11 mouse cellular contexts compared by ENCODE assay signal in the genomic region with DNA sequence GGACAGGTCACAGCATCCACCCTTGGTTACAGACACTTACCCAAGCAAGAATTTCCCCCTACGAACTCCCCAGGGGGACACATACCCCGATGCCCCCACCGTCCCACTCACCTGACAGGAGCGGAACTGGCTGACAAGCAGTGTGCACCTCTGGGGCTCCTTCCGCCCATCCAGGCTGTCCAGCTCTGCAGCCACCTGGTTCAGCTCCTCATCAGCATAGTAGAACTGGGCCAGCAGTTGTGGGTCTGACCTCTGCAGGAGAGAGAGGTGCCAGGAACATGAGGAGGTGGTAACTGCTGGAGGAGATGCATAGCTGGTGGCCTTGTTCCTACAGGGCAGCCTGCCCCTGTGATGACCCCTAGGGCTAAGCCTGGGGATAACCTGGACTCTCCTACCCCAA. TPM values are rescaled to one million over a fixed set of nuclear protein-coding genes. Genes with fewer than 3 reads are reported as not detected.
DNase-seq lines count a peak whose midpoint lies in the region; TF ChIP-seq lines count a peak whose summit lies in the region.
"Had no signal": no experiment of that assay in that cellular context is flagged by ENCODE, and none has a peak within 500 bp of the region (broad histone marks: within the 10 kb centered on the region; RNA-seq: fewer than 3 reads in every experiment).

No protein-coding gene starts in this region.

- no peaks in the 10 kb centered on the region for H3K36me3 ChIP-seq in heart, adult 2 months (ENCODE audit: control insufficient read depth, insufficient read depth, low read length)
- H3K36me3 ChIP-seq in thymus, adult 2 months (ENCODE audit: control insufficient read depth, insufficient read depth, low read length) = no peaks in the 10 kb centered on the region
- H3K36me3 ChIP-seq: intestine, embryonic 15.5 days; neural tube, embryonic 12.5 days had no signal

- no peaks in the 10 kb centered on the region for H3K27me3 ChIP-seq in heart, adult 2 months (ENCODE audit: control insufficient read depth, insufficient read depth, low read length)
- H3K27me3 ChIP-seq in thymus, adult 2 months (ENCODE audit: control insufficient read depth, insufficient read depth, low read length) = no peaks in the 10 kb centered on the region
- H3K27me3 ChIP-seq: intestine, embryonic 15.5 days; neural tube, embryonic 12.5 days; Patski had no signal

- no peak for TF ChIP-seq POLR2A in heart, adult 2 months (IDR thresholded peaks at IDR 0.05; ENCODE audit: insufficient read depth, low read depth, low read length)
- no peak for TF ChIP-seq POLR2A in thymus, adult 2 months (IDR thresholded peaks at IDR 0.05; ENCODE audit: control insufficient read depth, extremely low read depth, insufficient read depth, low read length, poor library complexity)

- peaks cover 6% of the 10 kb centered on the region for H3K4me1 ChIP-seq in heart, adult 2 months (ENCODE audit: control insufficient read depth, insufficient read depth, low read length)
- H3K4me1 ChIP-seq in thymus, adult 2 months (replicated peaks; ENCODE audit: control insufficient read depth, insufficient read depth, low read length) = peaks cover 40% of the 10 kb centered on the region
- H3K4me1 ChIP-seq: intestine, embryonic 15.5 days; neural tube, embryonic 12.5 days had no signal

- TF ChIP-seq CTCF in heart, adult 2 months (IDR thresholded peaks at IDR 0.05) = no peak
- TF ChIP-seq CTCF in left cerebral cortex, adult 2 months (IDR thresholded peaks at IDR 0.05) = no peak
- TF ChIP-seq CTCF in thymus, adult 2 months (IDR thresholded peaks at IDR 0.05; ENCODE audit: borderline replicate concordance, control insufficient read depth, extremely low read depth, insufficient read depth, low read length, poor library complexity) = no peak

- 89% methylated on average over 5 of the region's 5 CpGs for WGBS in heart, adult 2 months
- 76% methylated on average over 5 of the region's 5 CpGs for WGBS in thymus, adult 2 months

- intact Hi-C loops in heart, adult 2 months (cut with DNase I) = no loop called here
- intact Hi-C loops in left cerebral cortex, adult 2 months (cut with DNase I) = loop anchor here (5.0 kb wide), 1 partner anchor 46 kb away; no protein-coding TSS in a partner anchor

- no peak for DNase-seq in heart, adult 2 months
- no peak for DNase-seq in heart, postnatal 4 days
- DNase-seq in left cerebral cortex, adult 2 months (ENCODE audit: extremely low spot score in 1 of 2, low spot score in 2 of 2) = no peak
- DNase-seq in left cerebral cortex, adult 18-20 months (ENCODE audit: low spot score in 2 of 2) = no peak
- DNase-seq in thymus, postnatal 4 days = peak; percentile 15
- no peak for DNase-seq in thymus, adult 2 months
- no peak for DNase-seq in urinary bladder, adult 2 months (ENCODE audit: low spot score)
- no peak for DNase-seq in gastrocnemius, adult 18-20 months (ENCODE audit: low spot score)

- H3K27ac ChIP-seq in heart, adult 2 months = peak overlapping the region; percentile 80
- H3K27ac ChIP-seq in left cerebral cortex, adult 2 months = peak overlapping the region; percentile 91
- H3K27ac ChIP-seq in thymus, adult 2 months (ENCODE audit: control insufficient read depth, insufficient read depth, low read length) = no peak overlapping the region
- H3K27ac ChIP-seq: intestine, embryonic 15.5 days; neural tube, embryonic 12.5 days had no signal

- H3K9ac ChIP-seq in heart, adult 2 months (ENCODE audit: low read depth, low read length) = no peak overlapping the region
- H3K9ac ChIP-seq: intestine, embryonic 15.5 days; neural tube, embryonic 12.5 days had no signal

- H3K4me3 ChIP-seq in heart, adult 2 months = no peak overlapping the region
- no peak overlapping the region for H3K4me3 ChIP-seq in left cerebral cortex, adult 2 months
- H3K4me3 ChIP-seq in thymus, adult 2 months (ENCODE audit: control insufficient read depth, insufficient read depth, low read length) = no peak overlapping the region
- H3K4me3 ChIP-seq: intestine, embryonic 15.5 days; neural tube, embryonic 12.5 days had no signal

- no peaks in the 10 kb centered on the region for H3K79me2 ChIP-seq in heart, adult 2 months (replicated peaks; ENCODE audit: control insufficient read depth, insufficient read depth, low read length)

- no peak for TF ChIP-seq EP300 in heart, adult 2 months (IDR thresholded peaks at IDR 0.05; ENCODE audit: insufficient read depth, low read depth, low read length)

RNA-seq across cellular contexts. Expression of gene Zfyve28, which starts 45.2 kb away (rescaled TPM):
- under 1 TPM; 0.65 to 0.75 TPM for total RNA-seq in heart, adult 2 months (2021)
- polyA plus RNA-seq in heart, adult 2 months (2012; rRNA removed) = 1.3 and 1.7 TPM in 2 replicates
- 1 to 10 TPM; 1.5 to 2.5 TPM for total RNA-seq in heart, postnatal 4 days (2021)
- total RNA-seq in left cerebral cortex, adult 2 months (2021) = 10 to 100 TPM; 50.2 to 54.2 TPM
- total RNA-seq in left cerebral cortex, adult 18-20 months (2021) = 10 to 100 TPM; 48.2 to 55.0 TPM
- polyA plus RNA-seq in thymus, adult 2 months (2012; rRNA removed) = 30.1 and 39.1 TPM in 2 replicates
- 3.8 and 4.1 TPM in 2 replicates for polyA plus RNA-seq in urinary bladder, adult 2 months (2012; rRNA removed)
- under 1 TPM; 0.41 to 0.69 TPM for total RNA-seq in gastrocnemius, adult 18-20 months (2021)

RNA-seq across cellular contexts. Expression of gene Cfap99, which starts 45.3 kb away (rescaled TPM):
- total RNA-seq in heart, adult 2 months (2021) = not detected
- polyA plus RNA-seq in heart, adult 2 months (2012; rRNA removed) = not detected in 2 replicates
- total RNA-seq in heart, postnatal 4 days (2021) = not detected
- 1 to 10 TPM; 1.4 to 1.5 TPM for total RNA-seq in left cerebral cortex, adult 2 months (2021)
- 1 to 10 TPM; 1.1 to 1.2 TPM for total RNA-seq in left cerebral cortex, adult 18-20 months (2021)
- polyA plus RNA-seq in thymus, adult 2 months (2012; rRNA removed) = not detected in 2 replicates
- 0.07 and 0.28 TPM in 2 replicates for polyA plus RNA-seq in urinary bladder, adult 2 months (2012; rRNA removed)
- total RNA-seq in gastrocnemius, adult 18-20 months (2021) = not detected
- polyA plus RNA-seq: intestine, embryonic 15.5 days; neural tube, embryonic 12.5 days; Patski had no signal

RNA-seq across cellular contexts. Expression of gene Mxd4, which starts 55.5 kb away (rescaled TPM):
- 10 to 100 TPM; 63.3 to 71.4 TPM for total RNA-seq in heart, adult 2 months (2021)
- polyA plus RNA-seq in heart, adult 2 months (2012; rRNA removed) = 78.1 and 89.8 TPM in 2 replicates
- 10 to 100 TPM; 60.7 to 66.5 TPM for total RNA-seq in heart, postnatal 4 days (2021)
- total RNA-seq in left cerebral cortex, adult 2 months (2021) = 10 to 100 TPM; 82.6 to 91.1 TPM
- total RNA-seq in left cerebral cortex, adult 18-20 months (2021) = 10 to 100 TPM; 74.0 to 80.4 TPM
- polyA plus RNA-seq in thymus, adult 2 months (2012; rRNA removed) = 515 and 525 TPM in 2 replicates
- 78.7 and 85.4 TPM in 2 replicates for polyA plus RNA-seq in urinary bladder, adult 2 months (2012; rRNA removed)
- total RNA-seq in gastrocnemius, adult 18-20 months (2021) = 10 to 100 TPM; 24.5 to 25.4 TPM

Comparison
In these comparisons a context has a peak if more than half of its experiments do, and no peak if none do; other contexts are left out.
1. RNA of gene Zfyve28, which starts 45.2 kb away (total RNA-seq): 48.2 to 55.0 TPM in left cerebral cortex, adult 18-20 months and 50.2 to 54.2 TPM in left cerebral cortex, adult 2 months; 1.5 to 2.5 TPM in heart, postnatal 4 days, 0.65 to 0.75 TPM in heart, adult 2 months and 0.41 to 0.69 TPM in gastrocnemius, adult 18-20 months; every median in the first group is over 10 times any median in the second.